Comparison of ENCODE assay signal across 10 mouse cellular contexts in the genomic region with DNA sequence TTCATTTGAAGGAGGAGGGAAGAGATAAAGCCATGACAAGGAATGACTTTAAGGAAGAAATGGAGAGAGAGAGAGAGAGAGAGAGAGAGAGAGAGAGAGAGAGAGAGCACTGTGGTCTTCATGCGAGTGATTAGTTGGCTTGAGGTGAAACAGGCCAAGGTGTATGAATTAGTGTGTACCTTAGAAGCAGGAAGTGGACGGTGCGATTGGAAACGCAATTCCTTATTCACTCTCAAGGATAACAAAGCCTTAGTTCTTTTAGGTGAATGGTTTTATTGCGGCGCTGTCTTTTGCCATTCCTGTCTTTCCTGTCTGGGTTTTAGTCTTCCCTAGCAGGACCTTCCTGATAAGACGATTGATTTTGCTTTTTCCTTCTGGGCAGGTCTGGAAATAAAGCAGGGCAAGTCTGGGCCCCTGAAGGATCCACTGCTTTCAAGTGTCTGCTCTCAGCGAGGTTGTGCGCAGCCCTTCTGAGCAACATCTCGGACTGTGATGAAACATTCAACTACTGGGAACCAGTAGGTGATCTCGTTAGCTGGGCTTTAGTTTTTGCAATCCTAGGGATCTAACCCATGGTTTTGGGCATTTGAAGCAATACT. TPM values are rescaled to one million over a fixed set of nuclear protein-coding genes. Genes with fewer than 3 reads are reported as not detected.
DNase-seq lines count a peak whose midpoint lies in the region; ATAC-seq and TF ChIP-seq lines count a peak whose summit lies in the region.
"Had no signal": no experiment of that assay in that cellular context is flagged by ENCODE, and none has a peak within 500 bp of the region (broad histone marks: within the 10 kb centered on the region; RNA-seq: fewer than 3 reads in every experiment).

No protein-coding gene starts in this region.

- TF ChIP-seq EP300 in ES-Bruce4 (IDR thresholded peaks at IDR 0.05; ENCODE audit: insufficient read depth, low read depth, low read length): no peak
- no peak for TF ChIP-seq EP300 in liver, postnatal 0 days (IDR thresholded peaks at IDR 0.05; ENCODE audit: low read depth)

- H3K4me3 ChIP-seq in heart, embryonic 12.5 days: peak overlapping the region; percentile 88
- peak overlapping the region; percentile 68 for H3K4me3 ChIP-seq in ES-Bruce4 (ENCODE audit: low read depth, low read length)
- H3K4me3 ChIP-seq in forebrain, embryonic 16.5 days (replicated peaks; ENCODE audit: low read length): peak overlapping the region; percentile 94
- H3K4me3 ChIP-seq in liver, postnatal 0 days (ENCODE audit: low read depth, low read length): peak overlapping the region; percentile 87

- H3K9me3 ChIP-seq in heart, embryonic 12.5 days (replicated peaks): no peaks in the 10 kb centered on the region
- no peaks in the 10 kb centered on the region for H3K9me3 ChIP-seq in ES-Bruce4 (replicated peaks; ENCODE audit: control insufficient read depth, insufficient read depth, low read length, poor library complexity, severe bottlenecking)
- no peaks in the 10 kb centered on the region for H3K9me3 ChIP-seq in forebrain, embryonic 16.5 days (ENCODE audit: control insufficient read depth, low read length)
- H3K9me3 ChIP-seq in liver, postnatal 0 days (ENCODE audit: low read length): no peaks in the 10 kb centered on the region

- peak overlapping the region; percentile 82 for H3K4me2 ChIP-seq in heart, embryonic 12.5 days
- peak overlapping the region; percentile 75 for H3K4me2 ChIP-seq in forebrain, embryonic 16.5 days (ENCODE audit: low read length)
- peak overlapping the region; percentile 99 for H3K4me2 ChIP-seq in liver, postnatal 0 days (ENCODE audit: low read depth, low read length)

- TF ChIP-seq CTCF in ES-Bruce4 (IDR thresholded peaks at IDR 0.05; ENCODE audit: low read depth, low read length): no peak
- TF ChIP-seq CTCF in liver, postnatal 0 days (IDR thresholded peaks at IDR 0.05; ENCODE audit: low read depth): no peak

- TF ChIP-seq POLR2A in ES-Bruce4 (IDR thresholded peaks at IDR 0.05; ENCODE audit: insufficient read depth, low read length): no peak

- DNase-seq in heart, adult 9 months (ENCODE audit: low spot score in 2 of 2): no peak
- no peak for DNase-seq in liver, postnatal 0 days
- no peak for DNase-seq in T-cell, adult 2 months (ENCODE audit: low spot score)
- DNase-seq in layer of hippocampus, adult 11-12 months (ENCODE audit: low spot score): no peak
- DNase-seq in cerebellum, postnatal 10 days: no peak
- DNase-seq: cerebellum, adult 11 months had no signal

- peaks cover 8% of the 10 kb centered on the region for H3K4me1 ChIP-seq in heart, embryonic 12.5 days (replicated peaks)
- no peaks in the 10 kb centered on the region for H3K4me1 ChIP-seq in ES-Bruce4 (ENCODE audit: control insufficient read depth, insufficient read depth, low read length)
- peaks cover 18% of the 10 kb centered on the region for H3K4me1 ChIP-seq in forebrain, embryonic 16.5 days (replicated peaks; ENCODE audit: control insufficient read depth, insufficient read depth, low read length)
- peaks cover 15% of the 10 kb centered on the region for H3K4me1 ChIP-seq in liver, postnatal 0 days (ENCODE audit: insufficient read depth)

- no peak overlapping the region for H3K27ac ChIP-seq in heart, embryonic 12.5 days (ENCODE audit: poor library complexity, severe bottlenecking)
- H3K27ac ChIP-seq in ES-Bruce4 (ENCODE audit: insufficient read depth, low read length): no peak overlapping the region
- H3K27ac ChIP-seq in forebrain, embryonic 16.5 days (ENCODE audit: low read length): no peak overlapping the region
- H3K27ac ChIP-seq in liver, postnatal 0 days (ENCODE audit: low read depth): no peak overlapping the region

- H3K27me3 ChIP-seq in heart, embryonic 12.5 days (replicated peaks): no peaks in the 10 kb centered on the region
- no peaks in the 10 kb centered on the region for H3K27me3 ChIP-seq in ES-Bruce4 (ENCODE audit: control insufficient read depth, insufficient read depth, low read length, poor library complexity, severe bottlenecking)
- no peaks in the 10 kb centered on the region for H3K27me3 ChIP-seq in forebrain, embryonic 16.5 days (replicated peaks; ENCODE audit: control insufficient read depth, insufficient read depth, low read length)
- no peaks in the 10 kb centered on the region for H3K27me3 ChIP-seq in liver, postnatal 0 days (ENCODE audit: insufficient read depth, low read length)

- WGBS in heart, embryonic 12.5 days: 54% methylated on average over 11 of the region's 11 CpGs
- 63% methylated on average over 11 of the region's 11 CpGs for WGBS in forebrain, embryonic 16.5 days
- 56% methylated on average over 11 of the region's 11 CpGs for WGBS in liver, postnatal 0 days (ENCODE audit: insufficient replicate concordance)

- no peak for ATAC-seq in heart, embryonic 12.5 days (ENCODE audit: insufficient number of reproducible peaks, low FRiP score)
- ATAC-seq in forebrain, embryonic 16.5 days: no peak
- no peak for ATAC-seq in liver, postnatal 0 days

- peaks cover 34% of the 10 kb centered on the region for H3K36me3 ChIP-seq in heart, embryonic 12.5 days
- H3K36me3 ChIP-seq in ES-Bruce4 (ENCODE audit: control insufficient read depth, insufficient read depth, low read length, poor library complexity, severe bottlenecking): peaks cover 4% of the 10 kb centered on the region
- peaks cover 8% of the 10 kb centered on the region for H3K36me3 ChIP-seq in forebrain, embryonic 16.5 days (ENCODE audit: control insufficient read depth, insufficient read depth)
- H3K36me3 ChIP-seq in liver, postnatal 0 days (replicated peaks; ENCODE audit: insufficient read depth, low read length): peaks cover 17% of the 10 kb centered on the region

- peak overlapping the region; percentile 92 for H3K9ac ChIP-seq in heart, embryonic 12.5 days
- peak overlapping the region; percentile 90 for H3K9ac ChIP-seq in ES-Bruce4 (ENCODE audit: low read depth, poor library complexity, severe bottlenecking)
- H3K9ac ChIP-seq in forebrain, embryonic 16.5 days (replicated peaks; ENCODE audit: low read depth, low read length): peak overlapping the region; percentile 93
- H3K9ac ChIP-seq in liver, postnatal 0 days (replicated peaks): no peak overlapping the region; the same call in 1 of the 2 replicates

RNA-seq across cellular contexts. Expression of a gene that starts 0.9 kb away (rescaled TPM):
- polyA plus RNA-seq in heart, embryonic 12.5 days (2016; fragmentation: Nextera tagmentation; extraction: Ambion mirVana): 19.9 and 20.7 TPM in 2 replicates
- polyA plus RNA-seq in ES-Bruce4 (2011; ENCODE audit: insufficient read depth, insufficient read length, low read depth, missing spikeins): 12.4 and 13.1 TPM in 2 replicates
- 52.5 and 56.1 TPM in 2 replicates for polyA plus RNA-seq in forebrain, embryonic 16.5 days (2015; fragmentation: Nextera tagmentation; extraction: Ambion mirVana)
- 34.6 and 36.2 TPM in 2 replicates for polyA plus RNA-seq in liver, postnatal 0 days (2015; fragmentation: Nextera tagmentation; extraction: Ambion mirVana)

RNA-seq across cellular contexts. Expression of a gene that starts 1.4 kb away (rescaled TPM):
- 38.6 TPM in 2 replicates for polyA plus RNA-seq in heart, embryonic 12.5 days (2016; fragmentation: Nextera tagmentation; extraction: Ambion mirVana)
- polyA plus RNA-seq in ES-Bruce4 (2011; ENCODE audit: insufficient read depth, insufficient read length, low read depth, missing spikeins): 23.5 and 30.3 TPM in 2 replicates
- polyA plus RNA-seq in forebrain, embryonic 16.5 days (2015; fragmentation: Nextera tagmentation; extraction: Ambion mirVana): 51.0 and 54.1 TPM in 2 replicates
- 7.5 and 8.6 TPM in 2 replicates for polyA plus RNA-seq in liver, postnatal 0 days (2015; fragmentation: Nextera tagmentation; extraction: Ambion mirVana)

RNA-seq across cellular contexts. Expression of a gene that starts 8.2 kb away (rescaled TPM):
- polyA plus RNA-seq in heart, embryonic 12.5 days (2016; fragmentation: Nextera tagmentation; extraction: Ambion mirVana): 8.0 and 10.3 TPM in 2 replicates
- polyA plus RNA-seq in ES-Bruce4 (2011; ENCODE audit: insufficient read depth, insufficient read length, low read depth, missing spikeins): 8.5 and 9.0 TPM in 2 replicates
- 12.0 and 13.3 TPM in 2 replicates for polyA plus RNA-seq in forebrain, embryonic 16.5 days (2015; fragmentation: Nextera tagmentation; extraction: Ambion mirVana)
- 4.9 and 6.6 TPM in 2 replicates for polyA plus RNA-seq in liver, postnatal 0 days (2015; fragmentation: Nextera tagmentation; extraction: Ambion mirVana)

RNA-seq across cellular contexts. Expression of a gene that starts 24.1 kb away (rescaled TPM):
- 284 and 285 TPM in 2 replicates for polyA plus RNA-seq in heart, embryonic 12.5 days (2016; fragmentation: Nextera tagmentation; extraction: Ambion mirVana)
- polyA plus RNA-seq in ES-Bruce4 (2011; ENCODE audit: insufficient read depth, insufficient read length, low read depth, missing spikeins): 22.3 and 22.7 TPM in 2 replicates
- polyA plus RNA-seq in forebrain, embryonic 16.5 days (2015; fragmentation: Nextera tagmentation; extraction: Ambion mirVana): 0.81 and 0.96 TPM in 2 replicates
- polyA plus RNA-seq in liver, postnatal 0 days (2015; fragmentation: Nextera tagmentation; extraction: Ambion mirVana): 0.86 and 1.2 TPM in 2 replicates
- polyA plus RNA-seq: CD4-positive, CD25-positive, alpha-beta regulatory T cell, adult 4 months had no signal

RNA-seq across cellular contexts. Expression of a gene that starts 25.1 kb away (rescaled TPM):
- 1,032 and 1,048 TPM in 2 replicates for polyA plus RNA-seq in heart, embryonic 12.5 days (2016; fragmentation: Nextera tagmentation; extraction: Ambion mirVana)
- polyA plus RNA-seq in ES-Bruce4 (2011; ENCODE audit: insufficient read depth, insufficient read length, low read depth, missing spikeins): 125 and 126 TPM in 2 replicates
- 10.1 and 17.3 TPM in 2 replicates for polyA plus RNA-seq in forebrain, embryonic 16.5 days (2015; fragmentation: Nextera tagmentation; extraction: Ambion mirVana)
- 9.1 and 14.2 TPM in 2 replicates for polyA plus RNA-seq in liver, postnatal 0 days (2015; fragmentation: Nextera tagmentation; extraction: Ambion mirVana)
- polyA plus RNA-seq: CD4-positive, CD25-positive, alpha-beta regulatory T cell, adult 4 months had no signal
